Mouse (Mus musculus) heart, adult 18-20 months (tissue): ENCODE results near the gene Eno3. TPM values are rescaled to one million over a fixed set of nuclear protein-coding genes. Genes with fewer than 3 reads are reported as not detected.

Experiments used
- DNase-seq, 2 experiments: peaks; one replicate each; pipeline ENCODE4 v3.0.0; 2021 to 2022; ENCODE audit warnings: mixed read lengths in 1 of 2
- total RNA-seq, 2 experiments: library from RNA; stranded (reverse); gene quantifications; 2 replicates each; pipeline ENCODE4 v1.2.3; 2021

Gene Eno3
- total RNA-seq, 2 experiments from 2014 or later, result 1,596 to 1,839 TPM

DNA sequence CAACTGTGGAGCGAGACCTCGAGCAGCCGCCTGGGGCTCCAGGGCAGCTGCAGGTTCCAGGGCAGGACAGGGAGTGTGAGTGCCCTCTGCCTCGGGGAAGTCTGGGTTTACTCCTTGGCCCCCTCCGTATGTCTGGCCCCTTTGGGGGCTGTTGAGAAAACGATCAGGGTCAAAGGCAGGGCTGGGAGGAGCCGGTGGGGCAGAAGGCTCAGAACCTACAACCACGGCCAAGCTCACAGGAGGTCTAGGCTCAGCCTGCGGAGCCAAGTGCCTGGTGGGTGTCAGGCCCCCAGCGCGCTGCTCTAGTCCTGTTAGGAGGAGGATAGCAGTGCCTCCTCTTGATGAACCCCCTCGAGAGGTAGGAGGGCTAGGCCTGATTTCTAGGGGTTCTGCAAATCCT lies 24.2 kb downstream of the Eno3 start:
- DNase-seq, result no peak

DNA sequence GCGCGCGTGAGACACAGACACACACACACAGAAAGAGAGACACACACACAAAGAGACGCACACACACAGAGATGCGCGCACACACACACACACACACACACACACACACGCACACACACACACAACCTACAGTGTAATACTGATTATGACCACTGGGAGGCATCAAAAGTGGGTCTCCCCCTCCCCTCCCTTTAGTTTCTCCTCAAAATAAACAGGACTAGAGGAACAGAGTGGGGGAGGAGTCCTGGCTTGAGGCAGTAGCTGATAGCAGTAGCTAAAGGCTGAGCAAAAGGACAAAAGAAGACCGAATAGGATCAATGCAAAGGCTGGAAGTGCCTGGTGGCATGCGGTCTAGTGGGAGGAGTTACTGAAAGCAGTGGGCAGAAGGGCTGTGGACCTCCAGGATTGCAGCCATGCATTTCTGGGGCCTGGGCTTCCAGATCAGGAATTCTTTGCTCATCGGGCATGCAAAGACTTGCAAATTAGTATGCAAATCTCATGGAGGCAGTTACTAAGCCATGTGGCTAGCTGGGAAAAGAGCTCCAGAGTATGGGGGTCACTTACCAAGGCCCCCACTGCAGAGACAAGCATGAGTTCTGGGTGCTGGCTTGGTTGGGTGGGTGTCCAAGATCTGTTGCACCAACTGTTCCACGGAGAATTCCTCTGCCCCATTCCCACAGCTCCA lies 25.0 kb downstream of the Eno3 start:
- DNase-seq, result no peak

DNA sequence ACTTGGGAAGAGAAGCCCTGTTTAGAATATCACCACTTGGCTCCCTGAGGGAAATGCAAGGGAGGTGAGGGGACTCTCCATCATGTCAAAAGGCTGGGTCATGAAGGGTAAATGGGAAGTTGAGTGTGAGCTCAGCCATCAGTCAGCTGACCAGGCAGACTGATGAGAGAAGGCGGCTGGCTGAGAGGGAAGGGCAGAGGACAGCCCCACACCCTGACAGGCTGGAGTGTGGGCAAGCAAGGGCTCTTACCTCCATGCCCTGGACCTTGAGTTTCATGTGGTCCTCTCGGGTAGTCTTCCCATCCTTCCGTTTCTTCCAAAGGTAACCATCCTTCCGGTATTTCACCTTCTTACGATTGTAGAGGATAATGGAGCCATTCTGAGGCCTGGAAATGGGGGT lies 26.6 kb downstream of the Eno3 start:
- DNase-seq, result no peak

DNA sequence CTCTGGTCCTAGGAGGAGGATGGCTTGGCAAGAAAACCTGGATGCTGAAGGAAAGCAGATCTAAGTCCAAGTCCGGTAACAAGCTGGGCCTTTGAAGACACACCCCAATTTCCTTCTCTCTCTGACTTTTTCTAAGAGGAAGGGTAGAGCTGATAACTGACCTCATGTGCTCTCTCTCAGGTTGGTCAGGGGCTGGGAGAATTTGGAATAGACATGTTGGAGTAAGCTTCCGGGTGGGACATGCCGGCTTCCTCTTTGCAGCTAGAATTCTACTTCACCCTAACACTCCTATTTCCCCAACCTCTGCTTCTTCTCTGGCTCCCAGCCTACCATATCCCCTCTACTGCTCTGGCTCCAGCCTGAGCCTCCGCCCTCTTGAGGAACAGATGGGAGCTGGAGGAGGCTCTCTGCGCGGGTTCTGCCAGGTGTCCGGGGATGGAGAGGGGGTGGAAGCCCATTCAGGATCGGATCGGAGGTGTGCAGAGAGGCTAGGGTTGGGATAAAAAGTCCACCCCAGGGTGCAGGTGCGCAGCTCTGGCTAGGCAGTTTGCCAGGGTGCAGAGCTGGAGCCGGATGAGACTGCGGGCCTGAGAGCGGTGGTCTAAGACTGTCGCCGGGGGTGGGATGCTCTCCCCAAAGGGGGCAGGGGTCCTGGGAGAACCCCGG lies 30.0 kb downstream of the Eno3 start:
- peak; percentile 46 to 66 for DNase-seq

GRCm38 (mm10) chr11:70687601-70688199 lies 30.7 kb downstream of the Eno3 start, which contains the start of gene Camta2:
Gene Camta2, minus strand, starts transcription at chr11:70688105.
- DNase-seq, result peak; percentile 95

- DNase-seq, result peak in 1 of 2 experiments; percentile 38
Measured at GRCm38 (mm10) chr11:70688372-70688771, 31.4 kb downstream of the Eno3 start.

DNA sequence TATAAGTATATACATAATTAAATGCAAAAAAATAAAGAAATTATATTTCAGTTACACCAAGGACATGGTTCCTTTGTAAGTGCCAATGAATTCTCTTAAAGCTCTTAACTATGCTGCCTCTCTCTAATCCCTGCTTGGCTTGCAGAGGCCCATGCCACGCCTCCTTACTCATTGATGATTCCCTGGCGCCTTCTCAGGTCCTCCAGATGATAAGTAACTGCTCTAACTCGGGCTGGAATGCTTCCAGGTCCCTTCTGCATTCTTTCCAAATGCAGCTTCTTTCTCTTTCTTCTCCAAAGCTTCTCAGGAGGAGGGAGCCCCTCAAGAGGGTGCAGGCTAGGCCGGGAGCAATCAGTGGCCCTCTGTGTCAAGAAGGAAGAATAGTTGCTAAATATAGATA lies 32.6 kb downstream of the Eno3 start:
- peak in 1 of 2 experiments; percentile 3 for DNase-seq

GRCm38 (mm10) chr11:70693504-70693903 lies 36.5 kb downstream of the Eno3 start:
- DNase-seq, result no peak

- DNase-seq, result no peak
Measured at GRCm38 (mm10) chr11:70697376-70697775, 40.4 kb downstream of the Eno3 start.

- DNase-seq, result no peak
Measured at GRCm38 (mm10) chr11:70699051-70699450, 42.0 kb downstream of the Eno3 start.

DNA sequence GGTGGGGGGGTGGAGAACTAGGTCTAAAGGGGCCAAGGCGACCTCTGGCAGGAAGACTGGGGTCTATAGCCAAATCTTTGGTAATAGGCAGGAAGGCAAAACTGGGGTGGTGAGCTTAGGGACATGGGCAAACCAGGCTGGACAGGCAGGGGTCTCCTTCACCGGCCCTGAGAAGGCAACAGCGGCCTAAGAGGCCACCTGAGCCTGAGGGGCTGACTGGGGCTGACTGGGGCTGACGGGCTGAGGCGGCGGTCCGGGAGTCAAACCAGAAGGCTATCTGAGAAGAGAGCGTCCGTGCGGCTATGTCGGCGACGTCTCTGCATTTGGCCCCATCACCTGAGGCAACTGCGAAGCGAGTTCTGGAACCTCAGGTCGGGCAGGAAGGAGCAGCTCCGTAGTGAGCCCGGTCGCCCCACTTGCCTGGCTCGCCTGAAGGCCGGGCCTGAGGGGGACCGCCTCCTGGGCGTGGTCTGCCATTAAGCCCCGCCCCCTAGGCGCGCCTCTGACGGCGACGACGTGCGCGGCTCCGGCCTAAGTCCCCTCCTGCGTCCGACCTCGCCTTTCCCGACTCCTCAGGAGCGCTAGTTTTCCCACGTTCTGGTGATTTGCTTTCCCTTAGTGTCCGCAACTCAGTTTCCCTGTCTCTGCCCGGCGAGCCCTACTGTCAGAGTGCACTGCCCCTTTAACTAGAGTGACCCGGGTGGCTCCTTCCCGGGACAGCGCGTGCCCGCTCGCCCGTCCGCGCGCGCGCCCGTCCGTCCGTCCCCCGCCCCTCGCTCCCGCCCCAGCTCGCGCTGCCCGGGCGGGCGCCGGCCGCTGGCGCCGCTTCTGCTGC lies 42.9 kb downstream of the Eno3 start, which contains the start of the genes Inca1 and Kif1c:
Inca1 (minus strand) TSS at position 434 of the 835 bp plus-strand sequence.
Kif1c (plus strand) TSS at position 827 of the 835 bp plus-strand sequence.
- DNase-seq, result peak; percentile 97

DNA sequence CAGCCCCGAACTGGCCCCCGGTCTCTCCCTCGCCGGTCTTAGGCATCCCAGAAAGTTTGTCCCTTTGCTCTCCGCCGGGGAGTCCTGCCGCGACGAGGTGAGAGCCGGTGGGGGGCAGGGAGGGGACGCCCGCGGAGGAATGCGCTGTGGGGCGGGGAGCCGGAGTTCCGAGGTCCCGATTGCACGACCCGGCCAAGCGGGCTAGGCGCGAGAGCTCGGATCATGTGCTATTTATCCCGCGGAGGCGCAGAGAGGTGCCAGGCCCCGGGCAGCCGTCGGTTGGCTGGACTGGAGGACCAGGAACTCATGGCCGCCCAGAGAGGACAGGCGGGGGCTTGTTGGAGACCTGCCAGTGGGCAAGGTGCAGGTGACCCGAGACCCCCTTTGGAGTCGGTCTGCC lies 43.6 kb downstream of the Eno3 start:
- peak; percentile 86 to 88 for DNase-seq

DNA sequence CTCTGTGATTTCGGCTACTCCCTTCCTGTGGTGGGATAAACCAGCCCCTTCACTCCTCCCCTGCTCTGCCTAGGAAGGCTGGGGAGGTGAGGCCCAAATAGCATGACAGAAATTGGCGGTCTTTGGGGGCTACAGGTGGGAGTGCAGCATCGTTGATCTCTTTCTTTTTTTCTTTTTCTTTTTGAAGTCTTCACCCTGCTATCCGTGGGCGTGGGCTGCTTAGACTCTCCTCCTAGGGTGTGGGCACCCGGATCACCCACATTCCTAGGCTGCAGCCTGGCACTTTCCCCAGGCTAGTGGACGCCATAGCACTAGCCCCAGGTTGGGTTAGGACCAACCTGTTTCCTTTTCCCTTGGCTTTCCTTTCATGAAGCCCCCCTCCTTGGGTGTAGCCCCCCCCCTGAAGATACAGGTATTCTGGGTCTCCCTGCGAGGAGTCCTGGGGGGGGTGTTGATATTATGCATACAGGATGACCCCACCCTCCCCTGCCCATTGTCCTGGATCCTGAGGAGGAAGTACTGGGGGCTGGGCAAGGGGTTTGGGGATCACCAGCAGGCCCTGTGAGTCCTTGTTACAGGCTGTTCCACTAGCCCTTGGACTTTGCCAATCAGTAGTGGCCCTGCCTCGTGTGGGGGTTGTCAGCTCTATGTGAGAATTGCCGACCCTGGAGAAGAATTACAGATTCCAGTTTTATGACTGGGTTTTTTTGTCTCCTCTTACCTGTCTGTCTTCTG lies 44.4 kb downstream of the Eno3 start:
- peak; percentile 36 to 42 for DNase-seq

DNA sequence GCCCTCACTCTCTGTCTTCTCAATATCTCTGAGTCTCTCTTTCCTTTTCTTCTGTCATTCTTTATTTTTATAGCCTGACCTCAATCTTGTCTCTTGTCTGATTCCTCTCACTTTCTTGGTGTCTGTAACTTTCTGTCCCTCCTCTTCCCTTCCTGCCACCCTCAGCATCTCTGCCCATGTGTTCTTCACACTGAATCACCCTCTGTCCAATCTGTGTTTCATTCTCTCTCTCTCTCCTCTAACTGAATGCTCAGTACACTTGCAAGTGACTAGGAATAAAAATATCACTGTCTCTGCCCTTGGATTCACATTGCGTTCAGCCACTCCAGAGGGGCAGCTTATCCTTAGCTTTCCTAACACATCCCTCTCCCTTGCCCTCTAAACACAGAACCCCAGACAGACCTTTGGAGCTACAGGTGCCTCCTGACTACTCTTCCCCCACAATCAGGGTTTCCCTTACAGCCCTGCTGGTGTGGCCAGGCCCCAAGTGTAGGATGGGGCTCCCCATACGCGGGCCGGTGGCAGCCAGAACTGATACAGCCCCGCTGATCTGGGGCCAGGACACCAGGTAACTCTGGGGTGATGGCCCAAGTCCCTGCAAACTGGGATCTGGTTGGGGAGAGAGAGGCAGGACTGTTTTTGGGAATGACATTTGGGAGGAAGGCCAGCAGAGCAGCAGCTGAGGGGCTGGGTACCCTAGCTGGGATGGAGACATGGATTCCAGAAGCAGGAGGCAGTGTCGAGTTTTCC lies 45.2 kb downstream of the Eno3 start:
- DNase-seq, result peak; percentile 20 to 48

GRCm38 (mm10) chr11:70702781-70703180 lies 45.8 kb downstream of the Eno3 start:
- peak; percentile 84 to 87 for DNase-seq

- DNase-seq, result no peak
Measured at GRCm38 (mm10) chr11:70706127-70706526, 49.1 kb downstream of the Eno3 start.

GRCm38 (mm10) chr11:70711026-70711425 lies 54.0 kb downstream of the Eno3 start:
- no peak for DNase-seq
